ENCODE assay signal across 8 mouse cellular contexts in the genomic region with DNA sequence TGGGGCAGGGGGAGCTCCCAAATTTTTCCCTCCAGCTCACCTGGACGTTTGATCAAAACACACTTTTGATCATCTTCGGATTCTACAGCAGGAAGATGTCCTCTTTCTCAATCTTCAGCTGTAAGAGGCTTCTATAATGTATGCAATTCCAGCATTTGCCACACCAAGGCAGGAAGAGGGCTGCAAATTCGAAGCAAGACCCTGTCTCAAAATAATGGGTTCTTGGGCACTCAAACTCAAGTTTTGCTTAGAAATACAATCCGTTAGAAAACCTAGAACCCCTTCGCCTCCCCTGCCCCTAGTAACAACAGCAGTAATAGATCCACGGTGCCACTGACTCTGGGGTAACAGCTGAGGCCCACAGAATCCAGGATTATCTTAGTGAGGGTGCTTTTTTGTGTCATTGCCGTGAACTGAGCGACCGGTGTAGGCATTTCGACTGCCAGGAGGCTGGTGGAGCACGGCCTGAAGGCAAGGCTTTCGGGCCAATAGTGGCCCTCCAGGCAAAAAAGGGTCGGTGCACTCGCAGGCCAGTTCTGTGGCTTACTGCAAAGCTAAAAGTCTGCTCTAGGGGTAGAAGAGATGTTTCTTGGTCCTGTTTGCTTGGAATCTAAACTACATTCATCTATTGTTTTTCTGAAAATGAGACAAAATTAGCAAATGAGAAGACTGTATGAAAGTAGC. TPM values are rescaled to one million over a fixed set of nuclear protein-coding genes. Genes with fewer than 3 reads are reported as not detected.
DNase-seq lines count a peak whose midpoint lies in the region; ATAC-seq and TF ChIP-seq lines count a peak whose summit lies in the region.

No protein-coding gene starts in this region.

- no peak for TF ChIP-seq EP300 in heart, postnatal 0 days (IDR thresholded peaks at IDR 0.05; ENCODE audit: low read depth)

- no peak for TF ChIP-seq CTCF in heart, postnatal 0 days (IDR thresholded peaks at IDR 0.05; ENCODE audit: low read depth)

- no peak for DNase-seq in heart, postnatal 0 days (ENCODE audit: low spot score)
- DNase-seq in heart, postnatal 14 days = no peak
- peak; percentile 54 for DNase-seq in embryo, embryonic 11 days
- peak; percentile 65 for DNase-seq in limb, embryonic 10.5 days (ENCODE audit: low spot score)
- no peak for DNase-seq in cerebellum, postnatal 10 days
- DNase-seq in spleen, adult 12 weeks (ENCODE audit: low spot score) = no peak
- no peak for DNase-seq in frontal cortex, postnatal 25 days (ENCODE audit: low spot score in 2 of 2)

- intact Hi-C loops in heart, postnatal 14 days (cut with DNase I) = no loop called here

- H3K4me2 ChIP-seq in heart, postnatal 0 days (ENCODE audit: low read depth, low read length) = peak overlapping the region; percentile 45
- peak overlapping the region; percentile 54 for H3K4me2 ChIP-seq in neural tube, embryonic 12.5 days (replicated peaks)

- no peak overlapping the region; the same call in 1 of the 2 replicates for H3K4me3 ChIP-seq in heart, postnatal 0 days (ENCODE audit: low read depth, low read length)
- H3K4me3 ChIP-seq in limb, embryonic 10.5 days = peak overlapping the region; percentile 58
- 0 out of 2 replicates have a peak overlapping the region, but pooled peaks have one; percentile 18 for H3K4me3 ChIP-seq in neural tube, embryonic 12.5 days

- 0 out of 2 replicates have a peak overlapping the region, but pooled peaks have one; percentile 11 for H3K9ac ChIP-seq in heart, postnatal 0 days (replicated peaks; ENCODE audit: low read depth, low read length)
- H3K9ac ChIP-seq in neural tube, embryonic 12.5 days = peak overlapping the region; percentile 13; the same call in 1 of the 2 replicates

- no peaks in the 10 kb centered on the region for H3K9me3 ChIP-seq in heart, postnatal 0 days (replicated peaks; ENCODE audit: control insufficient read depth, low read length)
- no peaks in the 10 kb centered on the region for H3K9me3 ChIP-seq in limb, embryonic 10.5 days (replicated peaks)
- H3K9me3 ChIP-seq in neural tube, embryonic 12.5 days = no peaks in the 10 kb centered on the region

- H3K4me1 ChIP-seq in heart, postnatal 0 days (ENCODE audit: control insufficient read depth, insufficient read depth) = 0 out of 2 replicates have a peak, but pooled peaks cover 14% of the 10 kb centered on the region
- H3K4me1 ChIP-seq in limb, embryonic 10.5 days = peaks cover 56% of the 10 kb centered on the region
- H3K4me1 ChIP-seq in neural tube, embryonic 12.5 days = peaks cover 9% of the 10 kb centered on the region

- H3K27me3 ChIP-seq in heart, postnatal 0 days (ENCODE audit: control insufficient read depth, insufficient read depth, low read length) = no peaks in the 10 kb centered on the region
- H3K27me3 ChIP-seq in limb, embryonic 10.5 days (ENCODE audit: low read depth, poor library complexity, severe bottlenecking) = no peaks in the 10 kb centered on the region
- no peaks in the 10 kb centered on the region for H3K27me3 ChIP-seq in neural tube, embryonic 12.5 days (replicated peaks)

- no peak overlapping the region for H3K27ac ChIP-seq in heart, postnatal 0 days (ENCODE audit: low read depth)
- H3K27ac ChIP-seq in limb, embryonic 10.5 days = peak overlapping the region; percentile 74
- H3K27ac ChIP-seq in neural tube, embryonic 12.5 days = no peak overlapping the region

- 21% methylated on average over 14 of the region's 14 CpGs for WGBS in heart, postnatal 0 days
- WGBS in limb, embryonic 10.5 days = 3% methylated on average over 14 of the region's 14 CpGs
- 3% methylated on average over 14 of the region's 14 CpGs for WGBS in neural tube, embryonic 12.5 days

- no peaks in the 10 kb centered on the region for H3K36me3 ChIP-seq in heart, postnatal 0 days (replicated peaks; ENCODE audit: control insufficient read depth, insufficient read depth, low read length)
- H3K36me3 ChIP-seq in limb, embryonic 10.5 days = no peaks in the 10 kb centered on the region
- H3K36me3 ChIP-seq in neural tube, embryonic 12.5 days = no peaks in the 10 kb centered on the region

- ATAC-seq in heart, postnatal 0 days (ENCODE audit: insufficient read depth, low read depth) = no peak
- peak; percentile 48; the same call in 1 of the 2 replicates for ATAC-seq in neural tube, embryonic 12.5 days (ENCODE audit: low FRiP score, low read depth)

RNA-seq across cellular contexts. Expression of gene Btn2a2, which starts 17.1 kb away (rescaled TPM):
- not detected in 2 replicates for total RNA-seq in heart, postnatal 0 days (2014; rRNA removed; ENCODE audit: low replicate concordance)
- polyA plus RNA-seq in heart, postnatal 0 days (2015; fragmentation: Nextera tagmentation; extraction: Ambion mirVana) = 0.04 and 0.15 TPM in 2 replicates
- not detected for total RNA-seq in heart, postnatal 14 days (2021)
- 0.99 and 1.9 TPM in 2 replicates for polyA plus RNA-seq in limb, embryonic 10.5 days (2016; fragmentation: Nextera tagmentation; extraction: Ambion mirVana)
- polyA plus RNA-seq in neural tube, embryonic 12.5 days (2016; fragmentation: Nextera tagmentation; extraction: Ambion mirVana) = 0.23 and 0.31 TPM in 2 replicates

RNA-seq across cellular contexts. Expression of gene Hist1h4h, which starts 25.0 kb away (rescaled TPM):
- 3,824 and 4,565 TPM in 2 replicates for total RNA-seq in heart, postnatal 0 days (2014; rRNA removed; ENCODE audit: low replicate concordance)
- 30.4 and 37.5 TPM in 2 replicates for polyA plus RNA-seq in heart, postnatal 0 days (2015; fragmentation: Nextera tagmentation; extraction: Ambion mirVana)
- 100 to 1,000 TPM; 465 to 538 TPM for total RNA-seq in heart, postnatal 14 days (2021)
- 2.4 and 4.5 TPM in 2 replicates for polyA plus RNA-seq in limb, embryonic 10.5 days (2016; fragmentation: Nextera tagmentation; extraction: Ambion mirVana)
- polyA plus RNA-seq in neural tube, embryonic 12.5 days (2016; fragmentation: Nextera tagmentation; extraction: Ambion mirVana) = 4.6 and 6.6 TPM in 2 replicates

RNA-seq across cellular contexts. Expression of gene Hist1h2af, which starts 27.9 kb away (rescaled TPM):
- 369 and 922 TPM in 2 replicates for total RNA-seq in heart, postnatal 0 days (2014; rRNA removed; ENCODE audit: low replicate concordance)
- polyA plus RNA-seq in heart, postnatal 0 days (2015; fragmentation: Nextera tagmentation; extraction: Ambion mirVana) = 1.3 and 2.6 TPM in 2 replicates
- total RNA-seq in heart, postnatal 14 days (2021) = 100 to 1,000 TPM in 1 of 2 experiments, 10 to 100 TPM in 1; 49.0 to 131 TPM
- 8.0 and 11.7 TPM in 2 replicates for polyA plus RNA-seq in limb, embryonic 10.5 days (2016; fragmentation: Nextera tagmentation; extraction: Ambion mirVana)
- 2.7 and 5.6 TPM in 2 replicates for polyA plus RNA-seq in neural tube, embryonic 12.5 days (2016; fragmentation: Nextera tagmentation; extraction: Ambion mirVana)

RNA-seq across cellular contexts. Expression of gene Hist1h3g, which starts 29.4 kb away (rescaled TPM):
- 709 and 989 TPM in 2 replicates for total RNA-seq in heart, postnatal 0 days (2014; rRNA removed; ENCODE audit: low replicate concordance)
- polyA plus RNA-seq in heart, postnatal 0 days (2015; fragmentation: Nextera tagmentation; extraction: Ambion mirVana) = 2.4 and 2.5 TPM in 2 replicates
- 10 to 100 TPM; 13.1 to 34.3 TPM for total RNA-seq in heart, postnatal 14 days (2021)
- 4.7 and 5.3 TPM in 2 replicates for polyA plus RNA-seq in limb, embryonic 10.5 days (2016; fragmentation: Nextera tagmentation; extraction: Ambion mirVana)
- 3.0 and 5.4 TPM in 2 replicates for polyA plus RNA-seq in neural tube, embryonic 12.5 days (2016; fragmentation: Nextera tagmentation; extraction: Ambion mirVana)

RNA-seq across cellular contexts. Expression of gene Hist1h2bh, which starts 37.4 kb away (rescaled TPM):
- 82.5 and 133 TPM in 2 replicates for total RNA-seq in heart, postnatal 0 days (2014; rRNA removed; ENCODE audit: low replicate concordance)
- 0.25 and 0.31 TPM in 2 replicates for polyA plus RNA-seq in heart, postnatal 0 days (2015; fragmentation: Nextera tagmentation; extraction: Ambion mirVana)
- total RNA-seq in heart, postnatal 14 days (2021) = 1 to 10 TPM; 3.7 to 7.4 TPM
- 0.56 and 0.69 TPM in 2 replicates for polyA plus RNA-seq in limb, embryonic 10.5 days (2016; fragmentation: Nextera tagmentation; extraction: Ambion mirVana)
- polyA plus RNA-seq in neural tube, embryonic 12.5 days (2016; fragmentation: Nextera tagmentation; extraction: Ambion mirVana) = 0.63 TPM in 2 replicates

Comparison
In these comparisons a context has a peak if more than half of its experiments do, and no peak if none do; other contexts are left out.
1. DNase-seq: peak in embryo, embryonic 11 days (single experiment) and limb, embryonic 10.5 days (single experiment); none in heart, postnatal 0 days (single experiment), heart, postnatal 14 days (0 of 2), cerebellum, postnatal 10 days (0 of 2), spleen, adult 12 weeks (single experiment) and frontal cortex, postnatal 25 days (0 of 2).